Comparison of ENCODE assay signal across 28 mouse cellular contexts in the genomic region with DNA sequence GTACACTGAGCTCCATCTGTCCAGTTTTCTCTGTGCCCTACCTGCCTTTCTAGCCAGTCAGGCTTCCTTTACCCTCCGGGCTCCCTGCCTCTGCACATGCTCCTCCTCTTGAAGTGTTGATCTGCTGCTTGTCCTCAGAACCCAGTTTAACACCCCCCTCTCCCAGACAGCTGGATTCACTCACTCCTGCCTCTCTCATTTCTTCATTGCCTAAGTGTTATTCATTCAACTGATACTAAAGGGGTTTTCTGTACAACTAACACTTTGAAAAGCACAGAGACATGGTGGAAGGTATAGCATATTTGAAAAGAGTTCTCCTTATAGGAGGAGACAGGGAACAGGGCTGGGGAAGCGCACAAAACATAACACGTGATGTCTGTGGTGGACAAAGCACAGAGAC.
DNase-seq lines count a peak whose midpoint lies in the region; ATAC-seq and TF ChIP-seq lines count a peak whose summit lies in the region.
"Had no signal": no experiment of that assay in that cellular context is flagged by ENCODE, and none has a peak within 500 bp of the region (broad histone marks: within the 10 kb centered on the region; RNA-seq: fewer than 3 reads in every experiment).

No protein-coding gene starts in this region.

- H3K9me3 ChIP-seq in lung, embryonic 14.5 days (ENCODE audit: low read depth, low read length), result no peaks in the 10 kb centered on the region
- no peaks in the 10 kb centered on the region for H3K9me3 ChIP-seq in lung, postnatal 0 days (ENCODE audit: low read length)
- H3K9me3 ChIP-seq in forebrain, embryonic 15.5 days, result no peaks in the 10 kb centered on the region
- H3K9me3 ChIP-seq: embryonic facial prominence, embryonic 10.5 days; embryonic facial prominence, embryonic 13.5 days; forebrain, embryonic 12.5 days; heart, embryonic 12.5 days; heart, embryonic 15.5 days had no signal

- no peak for TF ChIP-seq POLR2A in lung, adult 2 months (IDR thresholded peaks at IDR 0.05; ENCODE audit: borderline replicate concordance, extremely low read depth, low read depth, low read length)

- no peak for TF ChIP-seq CTCF in lung, embryonic 14.5 days (IDR thresholded peaks at IDR 0.05; ENCODE audit: low read depth)
- TF ChIP-seq CTCF in lung, adult 2 months (IDR thresholded peaks at IDR 0.05; ENCODE audit: insufficient read depth, low read length), result no peak
- no peak for TF ChIP-seq CTCF in lung, postnatal 0 days (IDR thresholded peaks at IDR 0.05)

- no peak overlapping the region for H3K9ac ChIP-seq in lung, embryonic 14.5 days
- H3K9ac ChIP-seq in lung, postnatal 0 days (replicated peaks; ENCODE audit: low read depth), result no peak overlapping the region
- no peak overlapping the region for H3K9ac ChIP-seq in forebrain, embryonic 15.5 days (replicated peaks)
- H3K9ac ChIP-seq: embryonic facial prominence, embryonic 13.5 days; forebrain, embryonic 12.5 days; forebrain, postnatal 0 days; heart, embryonic 12.5 days; heart, embryonic 15.5 days; hindbrain, embryonic 14.5 days had no signal

- no peaks in the 10 kb centered on the region for H3K27me3 ChIP-seq in lung, embryonic 14.5 days (ENCODE audit: insufficient read depth, low read length)
- H3K27me3 ChIP-seq in lung, postnatal 0 days (replicated peaks; ENCODE audit: insufficient read depth, low read length), result no peaks in the 10 kb centered on the region
- no peaks in the 10 kb centered on the region for H3K27me3 ChIP-seq in forebrain, embryonic 15.5 days
- H3K27me3 ChIP-seq: embryonic facial prominence, embryonic 13.5 days; forebrain, embryonic 12.5 days; heart, embryonic 12.5 days; heart, embryonic 15.5 days had no signal

- H3K27ac ChIP-seq in lung, embryonic 14.5 days (ENCODE audit: low read depth), result no peak overlapping the region
- 0 out of 2 replicates have a peak overlapping the region, but pooled peaks have one; percentile 40 for H3K27ac ChIP-seq in lung, postnatal 0 days (ENCODE audit: low read length)
- no peak overlapping the region for H3K27ac ChIP-seq in forebrain, embryonic 15.5 days (replicated peaks)
- H3K27ac ChIP-seq: embryonic facial prominence, embryonic 10.5 days; embryonic facial prominence, embryonic 13.5 days; forebrain, embryonic 12.5 days; gastrocnemius, adult 2 months; heart, embryonic 15.5 days; hindbrain, embryonic 14.5 days; hindbrain, postnatal 0 days had no signal

- TF ChIP-seq EP300 in lung, postnatal 0 days (IDR thresholded peaks at IDR 0.05), result 0 out of 2 replicates have a peak, but pooled peaks have one; percentile 13

- H3K4me1 ChIP-seq in lung, embryonic 14.5 days (ENCODE audit: insufficient read depth), result no peaks in the 10 kb centered on the region
- H3K4me1 ChIP-seq in lung, adult 2 months (ENCODE audit: control insufficient read depth, insufficient read depth, low read length), result no peaks in the 10 kb centered on the region
- H3K4me1 ChIP-seq in lung, postnatal 0 days (ENCODE audit: insufficient read depth, low read depth, low read length), result no peaks in the 10 kb centered on the region
- no peaks in the 10 kb centered on the region for H3K4me1 ChIP-seq in forebrain, embryonic 15.5 days
- H3K4me1 ChIP-seq: embryonic facial prominence, embryonic 10.5 days; embryonic facial prominence, embryonic 13.5 days; forebrain, embryonic 12.5 days had no signal

- peak; percentile 54; the same call in 1 of the 2 replicates for ATAC-seq in lung, embryonic 14.5 days (ENCODE audit: insufficient read depth)
- peak; percentile 75 for ATAC-seq in lung, postnatal 0 days
- ATAC-seq in monocyte, adult 5-6 weeks (replicated peaks; ENCODE audit: insufficient number of reproducible peaks, low FRiP score, low TSS enrichment, poor library complexity, severe bottlenecking), result no peak
- no peak for ATAC-seq in forebrain, embryonic 15.5 days (replicated peaks)
- ATAC-seq: CD4-positive, CD25-positive, alpha-beta regulatory T cell, adult 4 months; forebrain, postnatal 0 days; hindbrain, postnatal 0 days had no signal

- no peaks in the 10 kb centered on the region for H3K36me3 ChIP-seq in lung, embryonic 14.5 days (ENCODE audit: insufficient read depth)
- H3K36me3 ChIP-seq in lung, postnatal 0 days (ENCODE audit: insufficient read depth, low read length), result no peaks in the 10 kb centered on the region
- H3K36me3 ChIP-seq in forebrain, embryonic 15.5 days, result no peaks in the 10 kb centered on the region
- H3K36me3 ChIP-seq: embryonic facial prominence, embryonic 10.5 days; embryonic facial prominence, embryonic 13.5 days; forebrain, embryonic 12.5 days; heart, embryonic 12.5 days; heart, embryonic 15.5 days had no signal

- H3K4me3 ChIP-seq in lung, embryonic 14.5 days (ENCODE audit: low read depth, low read length), result no peak overlapping the region
- no peak overlapping the region for H3K4me3 ChIP-seq in lung, adult 2 months (replicated peaks; ENCODE audit: extremely low read depth, low read depth, low read length)
- no peak overlapping the region for H3K4me3 ChIP-seq in lung, postnatal 0 days (ENCODE audit: low read depth, low read length)
- no peak overlapping the region for H3K4me3 ChIP-seq in forebrain, embryonic 15.5 days
- H3K4me3 ChIP-seq: embryonic facial prominence, embryonic 10.5 days; embryonic facial prominence, embryonic 13.5 days; erythroblast, embryonic 14.5 days; forebrain, embryonic 12.5 days; gastrocnemius, adult 2 months; heart, embryonic 12.5 days; heart, embryonic 15.5 days had no signal

- WGBS in lung, embryonic 14.5 days, result 45% methylated on average over 3 of the region's 3 CpGs
- WGBS in lung, adult 2 months, result 62% methylated on average over 3 of the region's 3 CpGs
- WGBS in lung, postnatal 0 days, result 54% methylated on average over 3 of the region's 3 CpGs
- WGBS in forebrain, embryonic 15.5 days, result 85% methylated on average over 3 of the region's 3 CpGs

- H3K4me2 ChIP-seq in lung, embryonic 14.5 days, result no peak overlapping the region
- H3K4me2 ChIP-seq in lung, postnatal 0 days (replicated peaks; ENCODE audit: low read depth, low read length), result no peak overlapping the region
- no peak overlapping the region for H3K4me2 ChIP-seq in forebrain, embryonic 15.5 days (replicated peaks)
- H3K4me2 ChIP-seq: embryonic facial prominence, embryonic 13.5 days; forebrain, embryonic 12.5 days; heart, embryonic 12.5 days; heart, embryonic 15.5 days; hindbrain, embryonic 14.5 days had no signal

- peak; percentile 59 for DNase-seq in lung, embryonic 14.5 days
- no peak for DNase-seq in lung, adult 2 months
- DNase-seq in lung, postnatal 0 days (ENCODE audit: low spot score), result peak; percentile 62
- peak; percentile 10 for DNase-seq in lung, postnatal 25 days (ENCODE audit: low spot score)
- DNase-seq: adrenal gland, adult 2 months; adrenal gland, postnatal 14 days; cerebellum, adult 11 months; cerebellum, adult 2 months; cerebellum, adult 9-11 months; cerebellum, postnatal 25 days; embryo, embryonic 11 days; forebrain, postnatal 0 days; gastrocnemius, adult 2 months; gastrocnemius, postnatal 14 days; heart, adult 18-20 months; heart, postnatal 10 days; heart, postnatal 4 days had no signal

Comparison
In these comparisons a context has a peak if more than half of its experiments do, and no peak if none do; other contexts are left out.
1. ATAC-seq: peak in lung, embryonic 14.5 days (single experiment) and lung, postnatal 0 days (single experiment); none in monocyte, adult 5-6 weeks (single experiment) and forebrain, embryonic 15.5 days (single experiment).